Mouse (Mus musculus): ENCODE results near the gene Itpr1. TPM values are rescaled to one million over a fixed set of nuclear protein-coding genes. Genes with fewer than 3 reads are reported as not detected.

Gene Itpr1
- polyA plus RNA-seq, 1 experiment from 2014 or later, result 8.3 TPM

DNA sequence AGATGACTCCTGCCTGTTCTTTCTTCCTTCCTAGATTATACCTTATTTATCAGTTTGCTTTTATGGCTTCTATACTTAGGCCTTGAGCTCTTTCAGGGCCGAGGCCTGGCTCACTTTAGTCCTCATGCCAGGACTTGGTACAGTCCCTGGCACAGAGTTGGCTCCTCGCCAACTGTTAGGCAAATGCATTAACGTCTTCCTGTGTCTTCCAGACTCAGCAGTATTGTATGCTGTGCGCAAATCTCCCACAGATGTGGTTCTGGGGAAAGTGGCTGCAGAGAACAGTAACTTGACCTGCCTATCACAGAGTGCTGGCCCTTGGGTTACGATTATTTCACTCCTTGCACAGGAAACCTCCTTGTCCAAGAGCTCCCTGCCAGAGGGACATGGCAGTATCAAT lies 27.9 kb downstream of the Itpr1 start:
- H3K9me3 ChIP-seq (ENCODE audit: control insufficient read depth, low read length), result no peaks in the 10 kb centered on the region
- H3K4me3 ChIP-seq (ENCODE audit: low read depth, low read length), result no peak overlapping the region
- no peak overlapping the region for H3K27ac ChIP-seq (ENCODE audit: low read depth, low read length)
- no peak for ATAC-seq (replicated peaks; ENCODE audit: low FRiP score)
- H3K4me2 ChIP-seq, result no peak overlapping the region
- H3K4me1 ChIP-seq (replicated peaks; ENCODE audit: control insufficient read depth, insufficient read depth, low read length), result peaks cover 21% of the 10 kb centered on the region
- 67% methylated on average over 5 of the region's 5 CpGs for WGBS
- H3K27me3 ChIP-seq (replicated peaks; ENCODE audit: control insufficient read depth, insufficient read depth, low read length), result no peaks in the 10 kb centered on the region
- H3K36me3 ChIP-seq (ENCODE audit: control insufficient read depth, insufficient read depth, low read length), result peaks cover 3% of the 10 kb centered on the region
- no peak overlapping the region for H3K9ac ChIP-seq (ENCODE audit: low read depth, low read length)
- no peak for DNase-seq (ENCODE audit: low spot score)

GRCm38 (mm10) chr6:108244571-108244970 lies 31.7 kb downstream of the Itpr1 start:
- DNase-seq (ENCODE audit: low spot score), result no peak
- Histone ChIP-seq H3K27ac (ENCODE audit: low read depth, low read length) (no peak overlapping the region), H3K9me3 (ENCODE audit: control insufficient read depth, low read length) (no peaks in the 10 kb centered on the region), H3K36me3 (ENCODE audit: control insufficient read depth, insufficient read depth, low read length) (peaks cover 3% of the 10 kb centered on the region), H3K4me2 (no peak overlapping the region), H3K9ac (ENCODE audit: low read depth, low read length) (no peak overlapping the region), H3K27me3 (replicated peaks; ENCODE audit: control insufficient read depth, insufficient read depth, low read length) (no peaks in the 10 kb centered on the region), H3K4me3 (ENCODE audit: low read depth, low read length) (no peak overlapping the region), H3K4me1 (replicated peaks; ENCODE audit: control insufficient read depth, insufficient read depth, low read length) (peaks cover 10% of the 10 kb centered on the region)
- WGBS, result 84% methylated on average over 8 of the region's 8 CpGs
- ATAC-seq (replicated peaks; ENCODE audit: low FRiP score), result no peak

DNA sequence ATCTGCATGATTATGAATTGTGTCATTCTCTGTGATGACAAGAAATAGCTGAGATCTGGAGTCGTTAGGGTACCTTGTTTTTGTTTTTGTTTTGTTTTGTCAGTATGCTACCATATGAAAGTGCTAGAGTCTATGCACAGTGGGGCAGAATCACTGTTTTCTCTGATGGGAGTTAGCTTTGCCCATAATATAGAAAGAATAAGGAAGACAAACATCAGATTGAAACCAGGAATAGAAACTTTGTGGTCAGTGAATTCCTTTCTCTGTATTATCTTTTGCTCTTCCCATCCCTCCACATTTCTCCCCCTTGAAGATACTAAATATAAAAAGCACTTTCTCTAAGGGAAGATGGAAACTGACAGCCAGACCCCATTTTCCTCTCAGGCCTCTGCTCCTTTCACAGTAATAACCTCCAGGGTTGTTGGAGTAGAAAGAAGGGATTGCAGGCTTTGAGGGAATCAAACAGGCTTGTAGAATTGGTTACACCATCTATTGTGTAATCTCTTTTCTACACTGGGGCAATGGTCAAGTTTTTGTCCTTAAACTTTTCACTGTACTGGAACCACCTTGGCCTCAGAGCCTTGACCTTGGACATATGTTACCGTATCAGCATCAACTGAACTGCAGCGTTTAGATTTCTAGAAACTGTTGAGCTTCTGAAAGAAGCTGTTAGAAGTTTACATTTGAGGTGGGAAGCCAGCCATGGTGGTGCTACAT lies 33.6 kb downstream of the Itpr1 start:
- H3K9ac ChIP-seq (ENCODE audit: low read depth, low read length), result no peak overlapping the region
- ATAC-seq (replicated peaks; ENCODE audit: low FRiP score) (no peak), DNase-seq (ENCODE audit: low spot score) (no peak)
- no peak overlapping the region for H3K27ac ChIP-seq (ENCODE audit: low read depth, low read length)
- no peaks in the 10 kb centered on the region for H3K36me3 ChIP-seq (ENCODE audit: control insufficient read depth, insufficient read depth, low read length)
- no peaks in the 10 kb centered on the region for H3K27me3 ChIP-seq (replicated peaks; ENCODE audit: control insufficient read depth, insufficient read depth, low read length)
- peaks cover 10% of the 10 kb centered on the region for H3K4me1 ChIP-seq (replicated peaks; ENCODE audit: control insufficient read depth, insufficient read depth, low read length)
- WGBS, result 76% methylated on average over 3 of the region's 3 CpGs
- no peaks in the 10 kb centered on the region for H3K9me3 ChIP-seq (ENCODE audit: control insufficient read depth, low read length)
- no peak overlapping the region for H3K4me3 ChIP-seq (ENCODE audit: low read depth, low read length)
- H3K4me2 ChIP-seq, result no peak overlapping the region

DNA sequence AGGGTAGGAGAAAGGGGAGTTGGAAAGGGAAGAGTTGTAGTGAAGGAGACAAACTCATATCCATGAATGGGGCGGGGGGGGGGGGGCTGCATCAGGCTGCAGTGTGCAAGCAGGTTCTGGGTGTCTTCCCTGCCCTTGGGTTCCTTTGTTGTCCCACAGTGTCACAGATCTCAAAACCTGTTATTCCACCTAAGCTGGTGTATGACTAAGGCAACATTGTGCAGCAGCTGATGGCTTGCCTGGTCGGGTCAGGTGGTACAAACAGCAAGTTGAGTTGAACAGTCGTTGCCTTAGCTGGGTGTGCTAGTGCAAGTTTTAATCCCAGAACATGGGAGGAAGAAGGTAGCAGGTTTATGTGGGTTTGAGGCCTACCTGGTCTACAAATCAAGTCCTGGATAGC lies 34.3 kb downstream of the Itpr1 start:
- Histone ChIP-seq H3K27me3 (replicated peaks; ENCODE audit: control insufficient read depth, insufficient read depth, low read length) (no peaks in the 10 kb centered on the region), H3K9ac (ENCODE audit: low read depth, low read length) (no peak overlapping the region), H3K4me1 (replicated peaks; ENCODE audit: control insufficient read depth, insufficient read depth, low read length) (peaks cover 10% of the 10 kb centered on the region), H3K27ac (ENCODE audit: low read depth, low read length) (no peak overlapping the region), H3K9me3 (ENCODE audit: control insufficient read depth, low read length) (no peaks in the 10 kb centered on the region), H3K4me2 (no peak overlapping the region), H3K4me3 (ENCODE audit: low read depth, low read length) (no peak overlapping the region), H3K36me3 (ENCODE audit: control insufficient read depth, insufficient read depth, low read length) (no peaks in the 10 kb centered on the region)
- WGBS, result 83% methylated on average over 3 of the region's 3 CpGs
- DNase-seq (ENCODE audit: low spot score), result no peak
- ATAC-seq (replicated peaks; ENCODE audit: low FRiP score), result no peak

DNA sequence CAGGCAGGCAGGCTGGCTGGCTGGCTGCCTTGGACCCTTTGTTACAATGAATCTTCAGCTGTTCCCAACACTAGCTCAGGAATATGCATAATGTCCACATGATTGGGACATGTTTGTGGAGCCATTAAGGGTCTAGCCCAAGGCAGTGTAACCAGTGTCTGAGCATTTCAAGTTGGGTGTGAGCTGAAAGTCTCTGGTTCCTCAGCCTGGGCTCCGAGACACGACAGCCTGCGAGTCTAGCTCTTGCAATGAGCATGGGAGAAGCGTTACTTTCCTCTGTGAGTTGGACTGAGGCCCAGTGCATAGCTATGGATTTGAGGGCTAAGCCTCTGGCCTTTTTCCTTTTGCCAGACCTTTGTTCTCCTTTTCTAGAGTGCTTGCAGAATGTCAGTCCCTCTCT lies 35.6 kb downstream of the Itpr1 start:
- peak overlapping the region; percentile 52; the same call in 1 of the 2 replicates for H3K27ac ChIP-seq (ENCODE audit: low read depth, low read length)
- H3K27me3 ChIP-seq (replicated peaks; ENCODE audit: control insufficient read depth, insufficient read depth, low read length), result no peaks in the 10 kb centered on the region
- no peak overlapping the region for H3K4me3 ChIP-seq (ENCODE audit: low read depth, low read length)
- peaks cover 10% of the 10 kb centered on the region for H3K4me1 ChIP-seq (replicated peaks; ENCODE audit: control insufficient read depth, insufficient read depth, low read length)
- H3K9me3 ChIP-seq (ENCODE audit: control insufficient read depth, low read length), result no peaks in the 10 kb centered on the region
- ATAC-seq (replicated peaks; ENCODE audit: low FRiP score) (0 out of 2 replicates have a peak, but pooled peaks have one; percentile 6), DNase-seq (ENCODE audit: low spot score) (no peak)
- H3K36me3 ChIP-seq (ENCODE audit: control insufficient read depth, insufficient read depth, low read length), result no peaks in the 10 kb centered on the region
- WGBS, result 71% methylated on average over 4 of the region's 4 CpGs
- no peak overlapping the region for H3K4me2 ChIP-seq
- no peak overlapping the region for H3K9ac ChIP-seq (ENCODE audit: low read depth, low read length)

- WGBS, result 44% methylated on average over 9 of the region's 9 CpGs
- ATAC-seq (replicated peaks; ENCODE audit: low FRiP score) (peak; percentile 75), DNase-seq (ENCODE audit: low spot score) (no peak)
- peaks cover 10% of the 10 kb centered on the region for H3K4me1 ChIP-seq (replicated peaks; ENCODE audit: control insufficient read depth, insufficient read depth, low read length)
- H3K27ac ChIP-seq (ENCODE audit: low read depth, low read length), result peak overlapping the region; percentile 52
- H3K36me3 ChIP-seq (ENCODE audit: control insufficient read depth, insufficient read depth, low read length), result no peaks in the 10 kb centered on the region
- H3K4me3 ChIP-seq (ENCODE audit: low read depth, low read length), result no peak overlapping the region
- H3K27me3 ChIP-seq (replicated peaks; ENCODE audit: control insufficient read depth, insufficient read depth, low read length), result no peaks in the 10 kb centered on the region
- H3K4me2 ChIP-seq, result peak overlapping the region; percentile 12; the same call in 1 of the 2 replicates
- no peaks in the 10 kb centered on the region for H3K9me3 ChIP-seq (ENCODE audit: control insufficient read depth, low read length)
- no peak overlapping the region for H3K9ac ChIP-seq (ENCODE audit: low read depth, low read length)
Measured at GRCm38 (mm10) chr6:108249031-108249917, 36.4 kb downstream of the Itpr1 start.

DNA sequence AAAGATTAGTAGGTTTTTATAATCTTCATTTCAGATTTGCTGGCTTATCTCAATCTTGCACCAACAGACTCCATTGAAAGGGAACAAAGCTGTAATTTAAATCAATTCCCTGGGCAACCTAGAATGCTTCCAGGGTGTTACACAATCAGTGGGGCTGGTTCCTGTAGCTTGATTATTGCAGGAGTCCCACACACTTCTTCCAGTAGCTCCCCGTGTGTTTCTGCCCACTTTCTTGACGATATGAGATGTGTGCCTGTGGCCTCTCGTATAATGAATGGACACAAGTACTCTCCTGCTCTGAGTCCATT lies 37.0 kb downstream of the Itpr1 start:
- ATAC-seq (replicated peaks; ENCODE audit: low FRiP score) (no peak), DNase-seq (ENCODE audit: low spot score) (no peak)
- WGBS, result 84% methylated on average over 3 of the region's 3 CpGs
- Histone ChIP-seq H3K9me3 (ENCODE audit: control insufficient read depth, low read length) (no peaks in the 10 kb centered on the region), H3K4me2 (no peak overlapping the region), H3K4me1 (replicated peaks; ENCODE audit: control insufficient read depth, insufficient read depth, low read length) (peaks cover 10% of the 10 kb centered on the region), H3K36me3 (ENCODE audit: control insufficient read depth, insufficient read depth, low read length) (no peaks in the 10 kb centered on the region), H3K27me3 (replicated peaks; ENCODE audit: control insufficient read depth, insufficient read depth, low read length) (no peaks in the 10 kb centered on the region), H3K27ac (ENCODE audit: low read depth, low read length) (no peak overlapping the region), H3K4me3 (ENCODE audit: low read depth, low read length) (no peak overlapping the region), H3K9ac (ENCODE audit: low read depth, low read length) (no peak overlapping the region)

DNA sequence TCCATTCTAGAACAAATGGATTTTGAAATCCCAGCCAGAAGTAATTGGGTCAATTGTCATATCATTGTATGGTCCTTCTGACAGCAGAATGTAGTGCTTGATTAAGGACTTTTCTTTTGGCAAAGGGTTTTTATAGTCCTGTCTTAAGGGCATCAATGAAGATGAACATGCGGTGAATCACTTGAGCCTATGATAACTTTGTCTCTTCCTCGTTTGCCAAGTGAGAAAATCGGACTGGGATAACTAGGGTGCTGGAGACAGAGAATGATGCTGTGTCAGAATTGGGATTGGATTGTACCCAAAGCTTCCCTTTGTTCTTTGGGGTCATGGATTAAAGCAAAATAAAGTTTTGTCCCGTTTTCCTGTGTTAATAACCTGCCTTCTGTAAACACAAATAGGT lies 37.5 kb downstream of the Itpr1 start:
- ATAC-seq (replicated peaks; ENCODE audit: low FRiP score) (no peak), DNase-seq (ENCODE audit: low spot score) (no peak)
- Histone ChIP-seq H3K4me3 (ENCODE audit: low read depth, low read length) (no peak overlapping the region), H3K4me1 (replicated peaks; ENCODE audit: control insufficient read depth, insufficient read depth, low read length) (peaks cover 10% of the 10 kb centered on the region), H3K9ac (ENCODE audit: low read depth, low read length) (no peak overlapping the region), H3K27me3 (replicated peaks; ENCODE audit: control insufficient read depth, insufficient read depth, low read length) (no peaks in the 10 kb centered on the region), H3K9me3 (ENCODE audit: control insufficient read depth, low read length) (no peaks in the 10 kb centered on the region), H3K27ac (ENCODE audit: low read depth, low read length) (no peak overlapping the region), H3K4me2 (no peak overlapping the region), H3K36me3 (ENCODE audit: control insufficient read depth, insufficient read depth, low read length) (no peaks in the 10 kb centered on the region)
- 79% methylated on average over 4 of the region's 4 CpGs for WGBS

Data from liver, embryonic 11.5 days (tissue).